Mouse (Mus musculus) mammary gland, adult 2 months (tissue): ENCODE results near the gene Gm20422. TPM values are rescaled to one million over a fixed set of nuclear protein-coding genes. Genes with fewer than 3 reads are reported as not detected.

Source experiments
- polyA plus RNA-seq: library from polyadenylated mRNA; depleted of rRNA; stranded (reverse); fragments of >200 nt; gene quantifications from 2 replicates; pipeline ENCODE4 v1.2.3, GENCODE M21; 2012; ENCODE audit warnings: low replicate concordance; rRNA removed

The Gm20422 gene
- not detected in 2 replicates for polyA plus RNA-seq

GRCm38 (mm10) chr8:69774503-69775148 lies at the start of gene Gm20422:
Gene Gm20422 (minus strand): TSS chr8:69774886.

DNA sequence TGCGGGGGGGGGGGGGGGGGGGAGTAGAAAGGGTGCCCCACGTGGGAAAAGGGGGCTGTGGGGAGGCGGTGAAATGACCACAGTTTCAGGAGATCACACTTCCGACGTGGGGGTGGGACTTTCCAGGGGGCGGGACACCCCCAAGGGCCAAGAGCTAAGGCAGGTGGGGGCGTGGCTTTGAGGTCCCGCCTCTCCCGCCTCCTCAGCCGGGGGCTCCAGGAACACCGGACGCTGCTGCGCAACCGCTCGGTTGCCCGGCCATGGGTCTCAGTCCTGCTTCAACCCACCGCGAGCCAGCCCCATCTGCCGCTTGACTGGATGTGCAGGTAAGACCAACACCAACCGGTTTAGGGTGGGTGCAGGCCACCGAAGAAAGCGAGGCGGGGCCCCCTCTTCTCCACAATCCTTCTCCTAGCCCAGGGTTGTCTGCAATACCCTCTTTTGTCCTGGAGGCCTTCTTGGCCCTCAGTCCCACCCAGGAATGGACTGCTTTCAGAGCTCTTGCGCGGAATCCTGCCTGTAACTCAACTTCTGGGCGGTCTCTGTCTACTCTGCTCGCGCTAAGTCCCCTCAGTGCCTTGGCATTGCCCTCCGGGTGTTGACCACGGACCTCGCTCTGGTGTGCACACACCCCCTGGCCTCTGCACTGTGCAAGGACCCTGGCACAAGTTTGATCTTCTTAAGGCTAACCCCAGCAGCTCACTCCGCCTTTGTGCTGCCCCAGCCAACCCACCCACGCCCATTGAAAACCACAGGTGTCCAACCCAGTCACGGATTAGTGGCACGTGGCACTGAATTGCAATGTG lies 47.9 kb upstream of the Gm20422 start, which contains the start of gene Lpar2:
TSS of gene Lpar2 (plus strand) at position 44 of the 806 bp plus-strand sequence.

GRCm38 (mm10) chr8:69808094-69808863 lies 33.6 kb upstream of the Gm20422 start, which contains the start of gene Gmip:
Gene Gmip (plus strand): TSS chr8:69808679.

GRCm38 (mm10) chr8:69790773-69791367 lies 16.2 kb upstream of the Gm20422 start, which contains the start of the genes Atp13a1 and Zfp866:
Gene Atp13a1 (plus strand): TSS chr8:69791163.
Gene Zfp866 (minus strand): TSS chr8:69791178.

GRCm38 (mm10) chr8:69749544-69750454 lies 24.9 kb downstream of the Gm20422 start, which contains the start of gene Zfp963:
Gene Zfp963 (minus strand): TSS chr8:69749970.

DNA sequence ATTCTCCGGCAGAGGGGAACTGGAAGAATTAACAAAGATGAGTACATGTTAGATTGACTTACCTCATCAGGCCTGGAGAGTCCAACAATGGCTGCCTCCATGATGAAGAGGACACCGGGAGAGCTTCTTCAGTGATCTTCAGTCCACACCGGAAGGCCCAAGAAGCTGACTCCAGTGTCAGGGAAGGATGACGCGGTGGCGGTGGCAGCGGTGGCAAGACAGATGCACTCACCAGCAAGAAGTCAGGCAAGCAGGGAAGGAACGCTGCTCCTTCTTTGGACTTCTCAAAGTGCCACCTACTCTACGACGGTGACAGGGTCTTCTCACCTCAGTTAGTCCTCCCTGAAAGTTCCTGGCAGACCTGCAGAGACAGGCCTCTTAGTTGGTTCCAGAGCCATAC lies 64.1 kb downstream of the Gm20422 start, which contains the start of gene Zfp869:
TSS of gene Zfp869 (minus strand) at position 101 of the 400 bp plus-strand sequence.

Other genes with a start within 250 kb of the Gm20422 start
- gene Zfp868, start 149.3 kb downstream of the Gm20422 start, polyA plus RNA-seq: 3.2 and 6.4 TPM in 2 replicates
- 0.47 and 1.5 TPM in 2 replicates for gene Zfp964, start 120.4 kb downstream of the Gm20422 start, polyA plus RNA-seq
- 1.5 and 4.1 TPM in 2 replicates for gene Zfp869, start 64.2 kb downstream of the Gm20422 start, polyA plus RNA-seq
- 1.3 and 3.4 TPM in 2 replicates for gene Zfp963, start 24.9 kb downstream of the Gm20422 start, polyA plus RNA-seq
- 77.1 and 111 TPM in 2 replicates for gene Atp13a1, start 16.3 kb upstream of the Gm20422 start, polyA plus RNA-seq
- 8.3 and 14.9 TPM in 2 replicates for gene Zfp866, start 16.3 kb upstream of the Gm20422 start, polyA plus RNA-seq
- gene Gmip, start 33.8 kb upstream of the Gm20422 start, polyA plus RNA-seq: 73.6 and 132 TPM in 2 replicates
- gene Lpar2, start 47.5 kb upstream of the Gm20422 start, polyA plus RNA-seq: 3.2 and 4.7 TPM in 2 replicates
- gene Pbx4, start 57.6 kb upstream of the Gm20422 start, polyA plus RNA-seq: 1.9 and 4.0 TPM in 2 replicates
- 0.17 and 0.31 TPM in 2 replicates for gene Cilp2, start 112.8 kb upstream of the Gm20422 start, polyA plus RNA-seq
- 1.0 and 2.1 TPM in 2 replicates for gene Tssk6, start 127.3 kb upstream of the Gm20422 start, polyA plus RNA-seq
- 129 and 145 TPM in 2 replicates for gene Ndufa13, start 127.7 kb upstream of the Gm20422 start, polyA plus RNA-seq
- 6.6 and 13.7 TPM in 2 replicates for gene Yjefn3, start 127.8 kb upstream of the Gm20422 start, polyA plus RNA-seq
- 53.8 and 76.8 TPM in 2 replicates for gene Gatad2a, start 221.5 kb upstream of the Gm20422 start, polyA plus RNA-seq